Mouse (Mus musculus) limb, embryonic 14.5 days (tissue): ENCODE measurements at regions not wholly inside any gene's neighbourhood (a gene's known extent, or its start where the extent isn't known, plus 50 kb on each side); places are given as distances from the start of the nearest gene placed in this dataset.

Experiments used
- ATAC-seq: fragments of 200-750 bp; cut with Nextera tagmentation; 2 replicates; pipeline ENCODE4 v1.8.0; 2017; ENCODE audit warnings: low read depth, moderate number of reproducible peaks, moderate TSS enrichment; ENCODE audit not compliant: low FRiP score
- DNase-seq: peaks from one replicate; pipeline ENCODE4 v3.0.0-alpha.2; 2015; ENCODE audit warnings: low spot score
- H3K27ac ChIP-seq: fragments of 300-500 bp; sonication (generic); replicated peaks from 2 replicates; pipeline ENCODE4 v1.5.1; 2014; ENCODE audit warnings: low read depth, mild to moderate bottlenecking, low read length, moderate library complexity, mixed read lengths
- H3K27me3 ChIP-seq: fragments of 300-500 bp; sonication (generic); 2 replicates; pipeline ENCODE4 v1.6.1; 2014; ENCODE audit warnings: low read length, mixed read lengths; ENCODE audit not compliant: control insufficient read depth, insufficient read depth
- H3K36me3 ChIP-seq: fragments of 300-500 bp; sonication (generic); 2 replicates; pipeline ENCODE4 v1.6.1; 2014; ENCODE audit warnings: mild to moderate bottlenecking, low read length, moderate library complexity, mixed read lengths; ENCODE audit not compliant: control insufficient read depth, insufficient read depth
- H3K4me1 ChIP-seq: fragments of 300-500 bp; sonication (generic); 2 replicates; pipeline ENCODE4 v1.6.1; 2014; ENCODE audit warnings: antibody characterized with exemption, low read length, mixed read lengths; ENCODE audit not compliant: control insufficient read depth, insufficient read depth
- H3K4me2 ChIP-seq: fragments of 300-500 bp; sonication (generic); replicated peaks from 2 replicates; pipeline ENCODE4 v1.6.1; 2014; ENCODE audit warnings: low read depth, mild to moderate bottlenecking, low read length, moderate library complexity; ENCODE audit not compliant: severe bottlenecking
- H3K4me3 ChIP-seq: fragments of 300-500 bp; sonication (generic); replicated peaks from 2 replicates; pipeline ENCODE4 v1.5.1; 2014; ENCODE audit warnings: low read length
- H3K9ac ChIP-seq: fragments of 300-500 bp; sonication (generic); 2 replicates; pipeline ENCODE4 v1.6.1; 2014; ENCODE audit warnings: mild to moderate bottlenecking, low read depth, low read length, moderate library complexity; ENCODE audit not compliant: severe bottlenecking
- H3K9me3 ChIP-seq: fragments of 300-500 bp; sonication (generic); 2 replicates; pipeline ENCODE4 v1.6.1; 2016; ENCODE audit warnings: low read length; ENCODE audit not compliant: control insufficient read depth
- POLR2A ChIP-seq: fragments of 200-500 bp; IDR thresholded peaks from 2 replicates; pipeline ENCODE4 v1.8.0; 2012; ENCODE audit warnings: inconsistent platforms, mild to moderate bottlenecking, moderate library complexity, borderline replicate concordance; ENCODE audit not compliant: insufficient read depth, insufficient read length; ENCODE audit errors: extremely low read depth
- whole genome bisulfite sequencing: fragments of 180-500 bp; shearing (Covaris S2); extraction: QIAGEN DNeasy Blood & Tissue Kit; methylation state at CpG from one replicate; pipeline ENCODE4 v1.1.7; 2014; 5-methylcytosine and 5-hydroxymethylcytosine counted together

DNA sequence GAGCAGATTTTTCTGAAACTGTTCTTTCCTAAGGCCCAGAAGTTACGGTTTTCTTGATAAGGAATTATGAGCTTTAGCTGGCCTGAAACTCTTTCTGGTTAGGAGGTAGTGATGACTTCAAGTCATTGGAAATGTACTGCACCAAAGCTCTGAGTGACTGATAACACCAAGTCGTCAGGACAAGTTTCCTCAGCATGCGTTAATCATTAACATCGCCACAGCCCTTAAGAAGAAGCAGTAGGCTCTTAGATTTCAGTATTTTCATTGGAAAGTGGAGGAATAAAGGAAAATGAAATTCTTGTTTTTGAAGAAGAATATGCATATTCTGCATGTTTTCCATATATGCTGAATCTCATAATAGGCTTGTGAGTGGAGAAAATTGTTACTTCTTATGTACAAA, 390.3 kb upstream of the Gm11114 start:
- no peaks in the 10 kb centered on the region for H3K36me3 ChIP-seq
- H3K9me3 ChIP-seq: no peaks in the 10 kb centered on the region
- H3K27ac ChIP-seq: no peak overlapping the region
- no peak overlapping the region for H3K4me3 ChIP-seq
- no peak for DNase-seq
- TF ChIP-seq POLR2A: no peak
- H3K4me1 ChIP-seq: no peaks in the 10 kb centered on the region
- no peak overlapping the region for H3K4me2 ChIP-seq
- no peaks in the 10 kb centered on the region for H3K27me3 ChIP-seq
- no peak for ATAC-seq
- 80% methylated on average over 4 of the region's 4 CpGs for WGBS
- no peak overlapping the region for H3K9ac ChIP-seq

DNA sequence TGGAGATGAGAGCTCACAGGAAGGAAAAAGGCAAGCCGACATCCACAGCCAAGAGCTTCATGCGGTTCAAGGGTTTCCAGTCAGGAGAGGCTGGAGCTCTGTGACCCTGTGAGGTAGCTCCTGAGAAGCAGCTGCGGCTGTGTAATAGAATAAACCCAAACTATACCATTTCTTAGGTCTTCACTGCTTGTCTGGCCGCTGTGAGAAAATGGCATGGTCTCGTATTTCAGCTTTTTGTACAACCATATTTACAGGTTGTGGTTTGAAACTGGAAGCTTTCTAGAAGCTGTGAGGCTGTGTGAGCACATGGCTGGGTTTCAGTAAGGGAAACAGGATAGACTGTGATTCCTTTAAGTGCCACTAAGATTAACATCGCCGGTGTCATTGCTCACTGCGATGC, 388.6 kb upstream of the Gm11114 start:
- Histone ChIP-seq H3K27ac (no peak overlapping the region), H3K4me1 (no peaks in the 10 kb centered on the region), H3K4me2 (no peak overlapping the region), H3K27me3 (no peaks in the 10 kb centered on the region), H3K9ac (no peak overlapping the region), H3K36me3 (no peaks in the 10 kb centered on the region), H3K9me3 (no peaks in the 10 kb centered on the region), H3K4me3 (no peak overlapping the region)
- ATAC-seq: no peak
- TF ChIP-seq POLR2A: no peak
- no peak for DNase-seq
- 61% methylated on average over 8 of the region's 8 CpGs for WGBS

DNA sequence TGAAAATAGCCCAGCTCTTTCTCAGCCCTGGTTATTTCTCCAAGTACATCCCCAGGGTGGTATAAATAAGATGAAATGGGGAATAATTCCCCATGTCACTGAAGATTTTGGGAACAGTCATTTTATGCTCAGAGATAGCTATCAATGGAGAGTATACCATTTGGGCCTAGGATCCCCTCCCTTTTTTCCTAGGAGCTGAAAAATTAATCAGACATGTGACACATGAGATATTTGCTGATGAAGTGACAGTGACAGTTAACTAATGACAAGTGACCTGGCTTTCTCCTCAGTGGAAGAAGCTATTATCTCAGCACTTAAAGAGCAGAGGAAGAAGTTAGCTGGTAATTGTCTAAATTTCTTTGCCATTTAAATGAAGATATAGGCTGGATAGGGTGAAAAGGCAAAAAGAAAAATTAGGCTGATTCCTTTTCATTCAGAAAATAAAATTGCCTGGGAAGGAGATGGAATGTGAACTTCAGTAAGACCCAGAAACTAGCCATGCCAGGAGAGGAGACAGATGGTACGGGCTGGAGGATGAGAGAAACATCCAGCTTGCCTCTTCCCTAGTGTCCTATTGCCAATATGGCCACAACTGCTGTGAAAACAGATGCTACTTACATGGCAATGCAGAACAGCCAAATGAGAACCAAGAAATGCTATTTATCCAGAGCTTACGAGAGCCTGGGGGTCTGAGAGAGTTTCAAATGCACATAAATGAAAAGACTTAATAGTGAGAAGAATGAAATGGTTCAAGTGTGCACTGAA, 376.1 kb upstream of the Gm11114 start:
- H3K27me3 ChIP-seq: no peaks in the 10 kb centered on the region
- H3K9me3 ChIP-seq: no peaks in the 10 kb centered on the region
- H3K4me2 ChIP-seq: no peak overlapping the region
- ATAC-seq (no peak), DNase-seq (no peak)
- 73% methylated on average over 2 of the region's 2 CpGs for WGBS
- TF ChIP-seq POLR2A: no peak
- H3K36me3 ChIP-seq: no peaks in the 10 kb centered on the region
- no peak overlapping the region for H3K9ac ChIP-seq
- no peaks in the 10 kb centered on the region for H3K4me1 ChIP-seq
- no peak overlapping the region for H3K4me3 ChIP-seq
- H3K27ac ChIP-seq: no peak overlapping the region

DNA sequence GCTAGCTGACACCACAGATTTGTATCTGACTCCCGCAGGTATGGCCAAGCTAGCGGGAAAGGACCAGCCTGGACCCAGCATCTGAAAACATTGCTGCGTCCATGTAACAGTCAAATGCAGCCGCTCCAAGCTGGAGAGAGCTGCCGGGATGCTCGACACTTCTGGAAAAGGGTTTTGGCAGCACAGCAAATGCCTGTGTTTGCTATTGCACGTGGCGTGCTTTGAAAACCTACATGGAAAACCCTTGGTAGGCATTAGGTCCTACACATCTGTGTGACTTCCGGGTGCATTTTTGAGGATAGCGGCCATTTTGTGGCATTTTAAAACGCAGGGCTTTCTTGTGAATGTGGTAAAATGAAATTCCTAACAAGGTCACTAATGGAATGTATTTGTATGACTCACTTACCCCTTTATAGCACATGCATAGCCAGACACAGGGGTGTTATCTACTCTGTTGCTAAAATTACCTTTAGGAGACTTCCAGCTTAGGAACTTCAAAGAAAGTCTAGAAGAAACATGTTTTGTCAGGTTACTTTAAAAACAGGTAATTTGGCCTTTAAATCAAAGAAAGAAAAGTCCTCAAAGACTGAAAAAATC, 345.9 kb upstream of the Gm11114 start:
- no peak for ATAC-seq
- Histone ChIP-seq H3K36me3 (no peaks in the 10 kb centered on the region), H3K4me3 (no peak overlapping the region), H3K9me3 (no peaks in the 10 kb centered on the region), H3K4me1 (peaks cover 3% of the 10 kb centered on the region; the same call in 1 of the 2 replicates), H3K4me2 (no peak overlapping the region), H3K9ac (no peak overlapping the region), H3K27ac (0 out of 2 replicates have a peak overlapping the region, but pooled peaks have one; percentile 38), H3K27me3 (no peaks in the 10 kb centered on the region)
- no peak for DNase-seq
- TF ChIP-seq POLR2A: no peak
- 66% methylated on average over 11 of the region's 11 CpGs for WGBS

DNA sequence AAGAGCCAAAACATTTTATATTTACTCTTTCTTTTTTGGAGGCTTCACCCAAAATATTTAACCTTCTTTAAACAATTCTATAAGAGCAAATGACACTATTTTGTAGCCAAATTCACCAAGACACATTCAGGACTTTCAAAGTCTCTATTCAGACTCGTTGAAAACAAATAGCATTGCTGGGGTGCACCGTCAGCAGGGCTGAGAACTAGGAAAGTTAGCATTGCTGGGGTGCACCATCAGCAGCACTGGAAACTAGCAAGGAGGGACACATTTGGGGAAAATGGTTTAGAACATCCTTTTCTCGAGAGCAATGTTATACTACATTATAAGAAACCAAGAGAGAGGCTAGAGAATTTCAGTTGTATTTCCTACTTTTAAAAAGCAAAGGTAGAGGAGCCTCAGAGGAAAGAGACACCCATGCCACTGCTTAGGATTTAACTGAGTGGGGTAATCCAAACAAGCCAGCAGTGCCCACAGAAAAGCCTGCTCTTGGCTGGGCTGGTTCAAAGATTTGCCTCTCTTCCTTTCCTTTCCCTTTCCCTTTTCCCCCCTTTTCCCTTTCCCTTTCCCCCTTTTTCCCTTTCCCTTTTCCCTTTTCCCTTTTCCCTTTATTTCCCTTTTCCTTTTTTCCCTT, 342.5 kb upstream of the Gm11114 start:
- H3K27ac ChIP-seq: no peak overlapping the region
- WGBS: 77% methylated on average over 3 of the region's 3 CpGs
- H3K27me3 ChIP-seq: no peaks in the 10 kb centered on the region
- no peaks in the 10 kb centered on the region for H3K9me3 ChIP-seq
- TF ChIP-seq POLR2A: no peak
- H3K9ac ChIP-seq: no peak overlapping the region
- H3K4me1 ChIP-seq: peaks cover 3% of the 10 kb centered on the region; the same call in 1 of the 2 replicates
- no peak overlapping the region for H3K4me2 ChIP-seq
- ATAC-seq (no peak), DNase-seq (no peak)
- H3K4me3 ChIP-seq: no peak overlapping the region
- no peaks in the 10 kb centered on the region for H3K36me3 ChIP-seq
